Mouse (Mus musculus): ENCODE results near the gene Rnf207. TPM values are rescaled to one million over a fixed set of nuclear protein-coding genes. Genes with fewer than 3 reads are reported as not detected.

Rnf207 gene
- total and polyA plus RNA-seq, 3 experiments, result 0.51 TPM; not detected in 2

GRCm38 (mm10) chr4:152303172-152303571 lies 15.6 kb downstream of the Rnf207 start:
- H3K79me2 ChIP-seq (replicated peaks; ENCODE audit: control insufficient read depth, extremely low read depth, insufficient read depth, poor library complexity, severe bottlenecking), result no peaks in the 10 kb centered on the region; the same call in 1 of the 2 replicates
- no peak overlapping the region for H3K4me3 ChIP-seq (replicated peaks in 1 of 3; ENCODE audit: low read depth in 2 of 3, low read length in 2 of 3, poor library complexity in 1 of 3)
- no peak for DNase-seq (ENCODE audit: extremely low read depth)
- dilution Hi-C loops (cut with MboI; ENCODE audit: extremely low pct_ligation_motif_present, extremely low pct_unique_long_range_greater_than_20kb, low sequenced_read_pairs), result no loop called here
- TF ChIP-seq POLR2A (IDR thresholded peaks at IDR 0.05; ENCODE audit: low read depth, low read length) (no peak), HCFC1 (IDR thresholded peaks at IDR 0.05; ENCODE audit: low read depth, low read length) (no peak), BHLHE40 (IDR thresholded peaks at IDR 0.05; ENCODE audit: low read depth, low read length) (no peak), NRF1 (IDR thresholded peaks at IDR 0.05; ENCODE audit: low read depth, low read length) (no peak), ELF1 (IDR thresholded peaks at IDR 0.05; ENCODE audit: low read depth, low read length) (no peak), GABPA (IDR thresholded peaks at IDR 0.05; ENCODE audit: insufficient replicate concordance, low read depth, low read length) (no peak), UBTF (IDR thresholded peaks at IDR 0.05; ENCODE audit: low read depth, low read length) (no peak), CTCF (conservative IDR thresholded peaks at IDR 0.05 in 1 of 2, IDR thresholded peaks at IDR 0.05 in 1 of 2; ENCODE audit: low read depth in 2 of 2, low read length in 2 of 2) (no peak), EP300 (IDR thresholded peaks at IDR 0.05; ENCODE audit: low read length) (no peak), MEF2A (IDR thresholded peaks at IDR 0.05; ENCODE audit: borderline replicate concordance, low read depth, low read length) (no peak), TBP (conservative IDR thresholded peaks at IDR 0.05; ENCODE audit: low read depth, low read length) (no peak), PAX5 (IDR thresholded peaks at IDR 0.05; ENCODE audit: low read length) (no peak)
- H3K9me3 ChIP-seq (replicated peaks; ENCODE audit: low read length), result no peaks in the 10 kb centered on the region
- H3K27ac ChIP-seq (ENCODE audit: insufficient read depth, low read depth), result no peak overlapping the region
- no peaks in the 10 kb centered on the region for H3K27me3 ChIP-seq (replicated peaks)
- H3K9ac ChIP-seq (ENCODE audit: insufficient read depth, low read depth), result no peak overlapping the region
- peaks cover 9 to 20% of the 10 kb centered on the region in 2 experiments; a peak in 3 of 4 replicates for H3K4me1 ChIP-seq (ENCODE audit: control insufficient read depth in 1 of 2, insufficient read depth in 2 of 2)
- H3K4me2 ChIP-seq (ENCODE audit: insufficient read depth, low read depth, poor library complexity, severe bottlenecking), result no peak overlapping the region
- H3K36me3 ChIP-seq (replicated peaks in 1 of 2; ENCODE audit: control insufficient read depth in 1 of 2, insufficient read depth in 1 of 2, low read length in 1 of 2), result peaks cover 44 to 84% of the 10 kb centered on the region in 2 experiments
- in situ Hi-C loops (cut with MboI; ENCODE audit: low pct_ligation_motif_present, low pct_unique_long_range_greater_than_20kb, low sequenced_read_pairs), result no loop called here

GRCm38 (mm10) chr4:152302012-152302411 lies 16.8 kb downstream of the Rnf207 start:
- Histone ChIP-seq H3K9ac (ENCODE audit: insufficient read depth, low read depth) (no peak overlapping the region), H3K79me2 (replicated peaks; ENCODE audit: control insufficient read depth, extremely low read depth, insufficient read depth, poor library complexity, severe bottlenecking) (peaks cover 5% of the 10 kb centered on the region; the same call in 1 of the 2 replicates), H3K4me2 (ENCODE audit: insufficient read depth, low read depth, poor library complexity, severe bottlenecking) (no peak overlapping the region), H3K9me3 (replicated peaks; ENCODE audit: low read length) (no peaks in the 10 kb centered on the region), H3K27ac (ENCODE audit: insufficient read depth, low read depth) (no peak overlapping the region), H3K4me1 (ENCODE audit: control insufficient read depth in 1 of 2, insufficient read depth in 2 of 2) (peaks cover 9 to 25% of the 10 kb centered on the region in 2 experiments; a peak in 3 of 4 replicates), H3K4me3 (replicated peaks in 1 of 3; ENCODE audit: low read depth in 2 of 3, low read length in 2 of 3, poor library complexity in 1 of 3) (no peak overlapping the region), H3K27me3 (replicated peaks) (no peaks in the 10 kb centered on the region), H3K36me3 (replicated peaks in 1 of 2; ENCODE audit: control insufficient read depth in 1 of 2, insufficient read depth in 1 of 2, low read length in 1 of 2) (peaks cover 44 to 74% of the 10 kb centered on the region in 2 experiments)
- no peak for DNase-seq (ENCODE audit: extremely low read depth)
- TF ChIP-seq MYC (IDR thresholded peaks at IDR 0.05; ENCODE audit: low read depth, low read length) (no peak), E2F4 (IDR thresholded peaks at IDR 0.05; ENCODE audit: insufficient replicate concordance, low read depth, low read length) (no peak), SIN3A (IDR thresholded peaks at IDR 0.05; ENCODE audit: low read length) (no peak), BHLHE40 (IDR thresholded peaks at IDR 0.05; ENCODE audit: low read depth, low read length) (no peak), JUND (conservative IDR thresholded peaks at IDR 0.05; ENCODE audit: low read depth, low read length) (no peak), UBTF (IDR thresholded peaks at IDR 0.05; ENCODE audit: low read depth, low read length) (no peak), ETS1 (conservative IDR thresholded peaks at IDR 0.05; ENCODE audit: low read depth, low read length) (no peak), KAT2A (IDR thresholded peaks at IDR 0.05; ENCODE audit: insufficient replicate concordance, low read length) (no peak), USF2 (conservative IDR thresholded peaks at IDR 0.05; ENCODE audit: low read depth, low read length) (no peak), MXI1 (IDR thresholded peaks at IDR 0.05; ENCODE audit: low read depth, low read length) (no peak), GABPA (IDR thresholded peaks at IDR 0.05; ENCODE audit: insufficient replicate concordance, low read depth, low read length) (no peak), CHD2 (IDR thresholded peaks at IDR 0.05; ENCODE audit: low read length) (no peak)
- in situ Hi-C loops (cut with MboI; ENCODE audit: low pct_ligation_motif_present, low pct_unique_long_range_greater_than_20kb, low sequenced_read_pairs), result no loop called here
- dilution Hi-C loops (cut with MboI; ENCODE audit: extremely low pct_ligation_motif_present, extremely low pct_unique_long_range_greater_than_20kb, low sequenced_read_pairs), result no loop called here
